Mouse (Mus musculus) stomach, embryonic 15.5 days (tissue): ENCODE results near the gene Pak3. TPM values are rescaled to one million over a fixed set of nuclear protein-coding genes. Genes with fewer than 3 reads are reported as not detected.

ENCODE experiments used
- microRNA-seq: library from miRNA; unstranded; fragments of <30 nt; microRNA quantifications from one replicate; pipeline ENCODE4, GENCODE M21; 2016
- polyA plus RNA-seq: library from polyadenylated mRNA; unstranded; fragments of >200 nt; fragmentation: Nextera tagmentation; extraction: Ambion mirVana; gene quantifications from 2 replicates; pipeline ENCODE4 v1.2.1, GENCODE M21; 2015

The Pak3 gene
- polyA plus RNA-seq, 1 experiment from 2014 or later, result 10.1 TPM

Small RNA genes within 50 kb of the gene (microRNA-seq; reads per million reads assigned to microRNA genes)
- not detected for gene Gm47298

Other genes starting within 250 kb of the Pak3 start
- gene Chrdl1, start 124.3 kb upstream of the Pak3 start, polyA plus RNA-seq, result 9.6 and 14.4 TPM in 2 replicates